Mouse (Mus musculus) forebrain, embryonic 13.5 days (tissue): ENCODE measurements around the gene Eif2s2. TPM values are rescaled to one million over a fixed set of nuclear protein-coding genes. Genes with fewer than 3 reads are reported as not detected.
"Not testable (repeated sequence)": the region's sequence is repeated elsewhere in the genome, so short reads cannot be mapped to it uniquely, and the experiment has no call there.

Source experiments
- ATAC-seq: fragments of 200-750 bp; cut with Nextera tagmentation; 2 replicates; pipeline ENCODE4 v1.8.0; 2017
- H3K27ac ChIP-seq: fragments of 300-500 bp; sonication (generic); 2 replicates; pipeline ENCODE4 v1.5.1; 2015; ENCODE audit warnings: inconsistent platforms, mild to moderate bottlenecking, moderate library complexity
- H3K27me3 ChIP-seq: fragments of 300-500 bp; sonication (generic); 2 replicates; pipeline ENCODE4 v1.6.1; 2015; ENCODE audit warnings: mild to moderate bottlenecking, inconsistent platforms
- H3K36me3 ChIP-seq: fragments of 300-500 bp; sonication (generic); 2 replicates; pipeline ENCODE4 v1.6.1; 2015; ENCODE audit warnings: mild to moderate bottlenecking, inconsistent platforms; ENCODE audit not compliant: poor library complexity, severe bottlenecking
- H3K4me1 ChIP-seq: fragments of 300-500 bp; sonication (generic); 2 replicates; pipeline ENCODE4 v1.6.1; 2015; ENCODE audit warnings: inconsistent platforms
- H3K4me2 ChIP-seq: fragments of 300-500 bp; sonication (generic); 2 replicates; pipeline ENCODE4 v1.6.1; 2015; ENCODE audit warnings: inconsistent platforms, mild to moderate bottlenecking, moderate library complexity
- H3K4me3 ChIP-seq: fragments of 300-500 bp; sonication (generic); 2 replicates; pipeline ENCODE4 v1.5.1; 2015; ENCODE audit warnings: mild to moderate bottlenecking, inconsistent platforms
- H3K9ac ChIP-seq: fragments of 300-500 bp; sonication (generic); 2 replicates; pipeline ENCODE4 v1.6.1; 2015; ENCODE audit warnings: mild to moderate bottlenecking, inconsistent platforms
- H3K9me3 ChIP-seq: fragments of 300-500 bp; sonication (generic); replicated peaks from 2 replicates; pipeline ENCODE4 v1.6.1; 2016; ENCODE audit warnings: inconsistent platforms
- WGBS: fragments of 180-500 bp; shearing (Covaris S2); methylation state at CpG from one replicate; pipeline ENCODE4 v1.1.7; 2015; 5-methylcytosine and 5-hydroxymethylcytosine counted together
- polyA plus RNA-seq: library from polyadenylated mRNA; unstranded; fragments of >200 nt; fragmentation: Nextera tagmentation; extraction: Ambion mirVana; gene quantifications from 2 replicates; pipeline ENCODE4 v1.2.1, GENCODE M21; 2015

Eif2s2 gene
- polyA plus RNA-seq, 1 experiment from 2014 or later = 97.0 TPM

- H3K27me3 ChIP-seq = peaks cover 23% of the 10 kb centered on the region
- no peak for ATAC-seq
Observed at GRCm38 (mm10) chr2:154917866-154918641, 25.3 kb upstream of the Eif2s2 start.

GRCm38 (mm10) chr2:154916547-154916946 lies 23.8 kb upstream of the Eif2s2 start:
- H3K9me3 ChIP-seq = no peaks in the 10 kb centered on the region

More at GRCm38 (mm10) chr2:154917866-154918641, 25.3 kb upstream of the Eif2s2 start:
- no peak overlapping the region for H3K4me2 ChIP-seq
- no peaks in the 10 kb centered on the region for H3K4me1 ChIP-seq
- H3K9me3 ChIP-seq = no peaks in the 10 kb centered on the region
- no peak overlapping the region for H3K27ac ChIP-seq
- H3K4me3 ChIP-seq = no peak overlapping the region
- H3K9ac ChIP-seq = no peak overlapping the region
- no peaks in the 10 kb centered on the region for H3K36me3 ChIP-seq
- 80% methylated on average over 13 of the region's 13 CpGs for WGBS

GRCm38 (mm10) chr2:154915922-154916541 lies 23.3 kb upstream of the Eif2s2 start:
- peaks cover 15% of the 10 kb centered on the region for H3K27me3 ChIP-seq
- no peak for ATAC-seq
- H3K4me2 ChIP-seq = no peak overlapping the region
- no peak overlapping the region for H3K27ac ChIP-seq
- H3K4me3 ChIP-seq = no peak overlapping the region
- H3K4me1 ChIP-seq = no peaks in the 10 kb centered on the region
- H3K36me3 ChIP-seq = no peaks in the 10 kb centered on the region
- no peak overlapping the region for H3K9ac ChIP-seq
- no peaks in the 10 kb centered on the region for H3K9me3 ChIP-seq
- WGBS = 87% methylated on average over 12 of the region's 12 CpGs

More at GRCm38 (mm10) chr2:154916547-154916946, 23.8 kb upstream of the Eif2s2 start:
- no peak overlapping the region for H3K27ac ChIP-seq
- ATAC-seq = no peak
- 6% methylated on average over 2 of the region's 2 CpGs for WGBS
- H3K27me3 ChIP-seq = peaks cover 20% of the 10 kb centered on the region
- H3K9ac ChIP-seq = no peak overlapping the region
- no peaks in the 10 kb centered on the region for H3K36me3 ChIP-seq
- H3K4me2 ChIP-seq = no peak overlapping the region
- H3K4me3 ChIP-seq = no peak overlapping the region
- no peaks in the 10 kb centered on the region for H3K4me1 ChIP-seq

- no peaks in the 10 kb centered on the region for H3K9me3 ChIP-seq
- ATAC-seq = no peak
- H3K4me3 ChIP-seq = no peak overlapping the region
- H3K4me2 ChIP-seq = no peak overlapping the region
- H3K27me3 ChIP-seq = 0 out of 2 replicates have a peak, but pooled peaks cover 3% of the 10 kb centered on the region
- H3K27ac ChIP-seq = no peak overlapping the region
- no peaks in the 10 kb centered on the region for H3K36me3 ChIP-seq
- 79% methylated on average over 6 of the region's 6 CpGs for WGBS
- no peaks in the 10 kb centered on the region for H3K4me1 ChIP-seq
- H3K9ac ChIP-seq = no peak overlapping the region
Observed at GRCm38 (mm10) chr2:154909789-154910188, 17.1 kb upstream of the Eif2s2 start.

- H3K4me1 ChIP-seq, H3K27ac ChIP-seq, ATAC-seq, H3K36me3 ChIP-seq, H3K4me2 ChIP-seq, H3K4me3 ChIP-seq, H3K27me3 ChIP-seq, H3K9me3 ChIP-seq, H3K9ac ChIP-seq: not testable (repeated sequence)
- 41% methylated on average over 2 of the region's 2 CpGs for WGBS
Observed at GRCm38 (mm10) chr2:154908223-154908622, 15.5 kb upstream of the Eif2s2 start.

GRCm38 (mm10) chr2:154905796-154906195 lies 13.1 kb upstream of the Eif2s2 start:
- Histone ChIP-seq H3K9ac (no peak overlapping the region), H3K36me3 (no peaks in the 10 kb centered on the region), H3K27me3 (no peaks in the 10 kb centered on the region), H3K9me3 (no peaks in the 10 kb centered on the region), H3K27ac (no peak overlapping the region), H3K4me3 (no peak overlapping the region), H3K4me1 (no peaks in the 10 kb centered on the region), H3K4me2 (no peak overlapping the region)
- WGBS = 50% methylated on average over 2 of the region's 2 CpGs
- ATAC-seq = no peak

- Histone ChIP-seq H3K9ac (no peak overlapping the region), H3K27ac (no peak overlapping the region), H3K27me3 (no peaks in the 10 kb centered on the region), H3K4me1 (no peaks in the 10 kb centered on the region), H3K4me2 (no peak overlapping the region), H3K4me3 (no peak overlapping the region), H3K9me3 (no peaks in the 10 kb centered on the region), H3K36me3 (no peaks in the 10 kb centered on the region)
- 94% methylated on average over 3 of the region's 3 CpGs for WGBS
- ATAC-seq = no peak
Observed at GRCm38 (mm10) chr2:154902111-154902510, 9.4 kb upstream of the Eif2s2 start.

- ATAC-seq, H3K4me1 ChIP-seq, H3K27ac ChIP-seq, H3K4me2 ChIP-seq, H3K4me3 ChIP-seq, H3K9me3 ChIP-seq, H3K27me3 ChIP-seq, H3K36me3 ChIP-seq, H3K9ac ChIP-seq: not testable (repeated sequence)
- WGBS = 86% methylated on average over 4 of the region's 4 CpGs
Observed at GRCm38 (mm10) chr2:154899412-154899811, 6.7 kb upstream of the Eif2s2 start.

- not testable (repeated sequence) for H3K27ac ChIP-seq, H3K4me2 ChIP-seq, H3K36me3 ChIP-seq, H3K9ac ChIP-seq, H3K9me3 ChIP-seq, H3K4me3 ChIP-seq, ATAC-seq, H3K27me3 ChIP-seq, H3K4me1 ChIP-seq
- 92% methylated on average over 8 of the region's 8 CpGs for WGBS
Observed at GRCm38 (mm10) chr2:154899004-154899403, 6.3 kb upstream of the Eif2s2 start.

GRCm38 (mm10) chr2:154893548-154893947 lies 813 bp upstream of the Eif2s2 start:
- no peaks in the 10 kb centered on the region for H3K9me3 ChIP-seq
- H3K4me3 ChIP-seq = no peak overlapping the region
- 68% methylated on average over 4 of the region's 4 CpGs for WGBS
- H3K36me3 ChIP-seq = no peaks in the 10 kb centered on the region
- no peak overlapping the region for H3K9ac ChIP-seq
- H3K4me2 ChIP-seq = peak overlapping the region; percentile 82
- no peak for ATAC-seq
- H3K27ac ChIP-seq = no peak overlapping the region
- peaks cover 8% of the 10 kb centered on the region; the same call in 1 of the 2 replicates for H3K27me3 ChIP-seq
- H3K4me1 ChIP-seq = peaks cover 23% of the 10 kb centered on the region

GRCm38 (mm10) chr2:154893045-154893385 lies 280 bp upstream of the Eif2s2 start:
- ATAC-seq = no peak
- Histone ChIP-seq H3K27ac (no peak overlapping the region), H3K36me3 (peaks cover under 1% of the 10 kb centered on the region), H3K4me3 (peak overlapping the region; percentile 94), H3K27me3 (peaks cover 8% of the 10 kb centered on the region; the same call in 1 of the 2 replicates), H3K4me2 (peak overlapping the region; percentile 82), H3K4me1 (peaks cover 23% of the 10 kb centered on the region), H3K9ac (peak overlapping the region; percentile 51), H3K9me3 (no peaks in the 10 kb centered on the region)
- 9% methylated on average over 12 of the region's 12 CpGs for WGBS

GRCm38 (mm10) chr2:154891585-154891984 lies 1.1 kb downstream of the Eif2s2 start:
- H3K4me2 ChIP-seq = peak overlapping the region; percentile 82
- no peak overlapping the region for H3K27ac ChIP-seq
- peaks cover 8% of the 10 kb centered on the region; the same call in 1 of the 2 replicates for H3K27me3 ChIP-seq
- peak overlapping the region; percentile 91 for H3K9ac ChIP-seq
- H3K9me3 ChIP-seq = no peaks in the 10 kb centered on the region
- no peak for ATAC-seq
- peaks cover 11% of the 10 kb centered on the region for H3K36me3 ChIP-seq
- H3K4me3 ChIP-seq = peak overlapping the region; percentile 94
- 14% methylated on average over 2 of the region's 2 CpGs for WGBS
- H3K4me1 ChIP-seq = peaks cover 23% of the 10 kb centered on the region
